Mouse (Mus musculus): ENCODE measurements around the gene Klc4.
A peak's percentile ranks its signal among the peaks of the same experiment; 100 is the strongest.

- no peak for TF ChIP-seq CTCF (IDR thresholded peaks at IDR 0.05; ENCODE audit: borderline replicate concordance, control insufficient read depth, extremely low read depth, insufficient read depth, low read length, poor library complexity)
- peak; percentile 83 for TF ChIP-seq POLR2A (IDR thresholded peaks at IDR 0.05; ENCODE audit: control insufficient read depth, extremely low read depth, insufficient read depth, low read length, poor library complexity)
Observed at GRCm38 (mm10) chr17:46645561-46646321, at the start of gene Klc4, which contains the start of gene Mrpl2.
